Mouse (Mus musculus): ENCODE results near the gene Gm20388. TPM values are rescaled to one million over a fixed set of nuclear protein-coding genes. Genes with fewer than 3 reads are reported as not detected.
A peak's percentile ranks its signal among the peaks of the same experiment; 100 is the strongest.

The Gm20388 gene
- polyA plus RNA-seq, 1 experiment from 2014 or later = not detected

GRCm38 (mm10) chr8:120039313-120039919, 128.8 kb downstream of the Gm20388 start:
- H3K4me3 ChIP-seq = no peak overlapping the region
- WGBS = 89% methylated on average over 11 of the region's 11 CpGs
- no peaks in the 10 kb centered on the region for H3K4me1 ChIP-seq
- no peaks in the 10 kb centered on the region for H3K9me3 ChIP-seq
- no peak overlapping the region for H3K27ac ChIP-seq (replicated peaks)
- ATAC-seq (replicated peaks) = no peak
- H3K36me3 ChIP-seq = no peaks in the 10 kb centered on the region
- no peak overlapping the region for H3K9ac ChIP-seq (replicated peaks)
- no peak overlapping the region for H3K4me2 ChIP-seq (replicated peaks)
- no peaks in the 10 kb centered on the region for H3K27me3 ChIP-seq

- no peak for ATAC-seq (replicated peaks)
- no peaks in the 10 kb centered on the region for H3K27me3 ChIP-seq
- 72% methylated on average over 1 of the region's 1 CpGs for WGBS
Measured at GRCm38 (mm10) chr8:120040861-120041260, 130.2 kb downstream of the Gm20388 start.

DNA sequence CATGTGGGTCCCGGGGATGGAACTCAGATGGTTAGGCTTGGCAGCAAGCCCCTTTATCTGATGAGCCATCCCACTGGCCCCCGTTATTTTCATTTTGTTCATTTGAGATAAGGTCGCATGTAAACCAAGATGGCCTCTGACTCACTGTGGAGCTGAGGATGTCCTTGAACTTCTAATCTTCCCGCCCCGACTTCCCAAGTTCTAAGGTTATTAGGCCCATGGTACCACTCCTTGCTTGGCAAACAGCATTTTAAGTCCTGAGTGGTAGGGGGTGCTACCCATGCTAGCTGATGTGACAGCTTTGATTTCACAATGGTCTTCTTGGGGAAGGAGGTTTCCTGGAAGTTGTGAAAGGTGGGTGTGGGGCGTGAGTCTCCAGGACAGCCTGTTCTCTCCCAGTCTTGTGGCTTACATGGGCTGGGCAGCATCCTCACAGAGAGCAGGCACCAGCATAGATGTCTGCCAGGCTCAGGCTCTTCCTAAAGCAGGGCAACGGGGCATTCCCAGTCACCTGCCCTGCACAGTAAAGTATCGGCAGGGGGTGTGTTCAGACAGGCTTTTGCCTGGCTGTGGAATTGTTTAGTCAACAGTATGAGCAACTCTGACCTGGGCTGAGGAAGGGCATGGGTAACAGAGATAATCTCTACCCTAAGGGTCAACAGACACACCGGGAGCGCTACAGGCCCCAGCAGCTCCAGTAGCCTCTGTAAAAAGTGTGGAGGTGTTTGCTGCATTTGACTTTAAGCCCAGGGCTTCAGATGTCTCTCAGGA, 132.1 kb downstream of the Gm20388 start:
- H3K4me2 ChIP-seq (replicated peaks) = no peak overlapping the region
- H3K27ac ChIP-seq (replicated peaks) = no peak overlapping the region
- H3K4me1 ChIP-seq = peaks cover 12% of the 10 kb centered on the region
- no peaks in the 10 kb centered on the region for H3K9me3 ChIP-seq
- 79% methylated on average over 10 of the region's 10 CpGs for WGBS
- no peaks in the 10 kb centered on the region for H3K27me3 ChIP-seq
- H3K36me3 ChIP-seq = no peaks in the 10 kb centered on the region
- H3K4me3 ChIP-seq = no peak overlapping the region
- no peak for ATAC-seq (replicated peaks)
- no peak overlapping the region for H3K9ac ChIP-seq (replicated peaks)

More at GRCm38 (mm10) chr8:120040861-120041260, 130.2 kb downstream of the Gm20388 start:
- Histone ChIP-seq H3K9me3 (no peaks in the 10 kb centered on the region), H3K4me1 (peaks cover under 1% of the 10 kb centered on the region), H3K27ac (replicated peaks) (no peak overlapping the region), H3K9ac (replicated peaks) (no peak overlapping the region), H3K4me3 (no peak overlapping the region), H3K36me3 (no peaks in the 10 kb centered on the region), H3K4me2 (replicated peaks) (no peak overlapping the region)

GRCm38 (mm10) chr8:120044907-120045306, 134.3 kb downstream of the Gm20388 start:
- no peaks in the 10 kb centered on the region for H3K9me3 ChIP-seq
- 89% methylated on average over 8 of the region's 8 CpGs for WGBS
- H3K4me2 ChIP-seq (replicated peaks) = no peak overlapping the region
- no peak overlapping the region for H3K9ac ChIP-seq (replicated peaks)
- peaks cover 12% of the 10 kb centered on the region for H3K4me1 ChIP-seq
- H3K36me3 ChIP-seq = no peaks in the 10 kb centered on the region
- H3K27ac ChIP-seq (replicated peaks) = peak overlapping the region; percentile 4; the same call in 1 of the 2 replicates
- no peak for ATAC-seq (replicated peaks)
- H3K27me3 ChIP-seq = no peaks in the 10 kb centered on the region
- no peak overlapping the region for H3K4me3 ChIP-seq

DNA sequence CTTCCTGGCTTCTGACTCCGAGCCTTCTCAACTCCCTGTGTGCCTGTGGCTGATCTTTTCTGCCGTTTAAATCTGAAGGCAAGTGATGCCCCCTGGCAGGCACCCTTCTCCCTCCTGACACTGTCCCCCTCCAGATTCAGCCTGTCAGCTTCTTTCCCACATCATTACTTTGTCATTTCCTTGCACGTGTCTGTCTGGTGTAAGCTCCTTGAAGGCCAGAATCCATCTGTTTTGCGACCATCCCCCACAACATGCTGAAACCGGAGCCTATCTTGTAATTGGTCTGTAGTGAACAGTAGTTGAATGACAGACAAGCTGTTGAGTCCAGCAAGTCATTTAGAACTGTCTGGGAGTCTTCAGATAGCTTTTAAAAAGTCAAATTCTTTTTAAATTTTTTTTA, 134.8 kb downstream of the Gm20388 start:
- H3K4me3 ChIP-seq = no peak overlapping the region
- WGBS = 57% methylated on average over 5 of the region's 5 CpGs
- H3K9me3 ChIP-seq = no peaks in the 10 kb centered on the region
- no peak for ATAC-seq (replicated peaks)
- H3K27ac ChIP-seq (replicated peaks) = peak overlapping the region; percentile 4; the same call in 1 of the 2 replicates
- no peak overlapping the region for H3K9ac ChIP-seq (replicated peaks)
- no peaks in the 10 kb centered on the region for H3K36me3 ChIP-seq
- peaks cover 12% of the 10 kb centered on the region for H3K4me1 ChIP-seq
- H3K4me2 ChIP-seq (replicated peaks) = no peak overlapping the region
- no peaks in the 10 kb centered on the region for H3K27me3 ChIP-seq

DNA sequence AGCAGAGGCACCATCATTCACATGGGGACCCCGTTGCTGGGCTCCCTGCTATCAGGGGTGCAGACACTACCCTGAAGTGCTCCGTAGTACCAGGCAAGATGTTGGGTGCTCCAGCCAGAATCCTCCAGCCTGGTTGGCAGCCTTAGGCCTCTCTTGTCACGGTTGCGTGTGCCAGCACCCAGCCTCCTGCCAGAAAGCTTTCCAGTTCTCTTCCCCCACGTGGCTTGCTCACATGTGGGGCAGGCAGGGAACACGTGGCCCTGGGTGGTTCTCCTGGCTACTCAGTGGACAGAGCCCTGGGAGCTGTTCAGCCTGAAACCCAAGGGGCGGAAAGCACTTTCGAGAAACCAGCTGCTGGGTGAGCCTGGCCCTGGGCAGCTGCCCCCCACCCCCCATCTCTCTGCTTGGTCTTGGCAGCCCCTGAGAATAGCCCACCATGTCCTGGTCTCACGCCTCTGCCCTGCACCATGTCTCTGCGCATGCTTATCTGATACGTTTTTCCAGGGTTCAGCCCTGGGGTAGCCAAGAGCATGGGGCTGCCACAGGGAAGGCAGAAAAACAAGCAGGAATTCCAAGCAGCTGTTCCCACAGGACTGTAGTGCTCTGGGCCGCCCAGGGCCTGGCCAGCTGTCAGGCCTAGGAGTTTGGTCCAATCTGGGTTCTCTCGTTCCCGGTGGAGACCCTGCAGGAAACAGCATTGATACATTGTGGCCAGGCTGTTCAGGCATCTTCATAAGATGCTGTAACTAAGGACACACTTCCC, 135.8 kb downstream of the Gm20388 start:
- no peaks in the 10 kb centered on the region for H3K9me3 ChIP-seq
- H3K27me3 ChIP-seq = no peaks in the 10 kb centered on the region
- H3K36me3 ChIP-seq = no peaks in the 10 kb centered on the region
- H3K27ac ChIP-seq (replicated peaks) = peak overlapping the region; percentile 59
- H3K4me2 ChIP-seq (replicated peaks) = no peak overlapping the region
- no peak overlapping the region for H3K4me3 ChIP-seq
- WGBS = 61% methylated on average over 14 of the region's 14 CpGs
- H3K9ac ChIP-seq (replicated peaks) = no peak overlapping the region
- H3K4me1 ChIP-seq = peaks cover 12% of the 10 kb centered on the region
- peak; percentile 70; the same call in 1 of the 2 replicates for ATAC-seq (replicated peaks)

- H3K36me3 ChIP-seq = no peaks in the 10 kb centered on the region
- no peak overlapping the region for H3K9ac ChIP-seq (replicated peaks)
- WGBS = 91% methylated on average over 13 of the region's 13 CpGs
- no peak overlapping the region for H3K4me3 ChIP-seq
- H3K4me1 ChIP-seq = peaks cover 12% of the 10 kb centered on the region
- H3K4me2 ChIP-seq (replicated peaks) = no peak overlapping the region
- H3K27me3 ChIP-seq = no peaks in the 10 kb centered on the region
- H3K27ac ChIP-seq (replicated peaks) = no peak overlapping the region
- H3K9me3 ChIP-seq = no peaks in the 10 kb centered on the region
- ATAC-seq (replicated peaks) = no peak
Measured at GRCm38 (mm10) chr8:120049949-120050348, 139.3 kb downstream of the Gm20388 start.

DNA sequence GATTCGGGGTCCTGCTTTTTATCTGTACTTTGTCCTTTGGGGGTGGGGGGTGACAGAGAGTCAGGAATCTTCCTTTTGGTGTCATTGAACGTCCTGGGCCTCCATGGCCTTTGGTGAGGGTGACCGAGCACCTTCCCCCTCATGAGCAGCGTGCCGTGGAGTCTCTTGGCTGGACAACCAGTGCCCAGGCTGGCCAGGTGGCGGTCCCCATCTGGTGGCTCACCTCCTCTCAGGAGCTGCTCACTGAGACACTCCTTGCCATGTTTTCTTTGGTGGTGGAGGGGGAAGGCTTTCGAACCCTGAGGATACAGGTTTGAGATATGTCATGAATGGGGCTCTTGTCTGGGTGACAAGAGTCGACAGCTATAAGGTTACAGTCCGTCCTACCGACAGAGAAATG, 139.7 kb downstream of the Gm20388 start:
- H3K4me1 ChIP-seq = peaks cover 12% of the 10 kb centered on the region
- 88% methylated on average over 10 of the region's 10 CpGs for WGBS
- H3K36me3 ChIP-seq = no peaks in the 10 kb centered on the region
- ATAC-seq (replicated peaks) = no peak
- no peak overlapping the region for H3K9ac ChIP-seq (replicated peaks)
- no peaks in the 10 kb centered on the region for H3K9me3 ChIP-seq
- no peak overlapping the region for H3K4me3 ChIP-seq
- H3K4me2 ChIP-seq (replicated peaks) = no peak overlapping the region
- no peaks in the 10 kb centered on the region for H3K27me3 ChIP-seq
- H3K27ac ChIP-seq (replicated peaks) = no peak overlapping the region

DNA sequence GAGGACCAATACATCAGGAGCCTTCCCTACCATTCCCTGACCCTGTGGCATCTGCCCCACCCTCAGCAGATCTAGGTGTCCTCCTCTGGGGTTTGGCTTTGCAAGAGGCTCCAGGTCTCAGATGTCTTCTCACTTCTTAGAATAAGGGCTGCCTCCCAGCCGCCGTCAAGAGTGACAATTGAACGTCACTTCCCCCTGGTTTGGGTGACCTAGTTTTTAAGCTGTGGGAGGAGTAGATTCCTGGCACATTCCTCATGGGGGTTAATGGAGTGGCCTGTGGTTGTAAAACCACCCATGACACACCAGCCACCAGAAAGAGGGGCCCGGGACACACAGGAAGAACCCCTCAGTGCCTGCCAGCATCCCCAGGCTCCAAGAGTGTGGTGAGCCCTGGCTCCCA, 140.4 kb downstream of the Gm20388 start:
- 84% methylated on average over 4 of the region's 4 CpGs for WGBS
- Histone ChIP-seq H3K36me3 (no peaks in the 10 kb centered on the region), H3K4me3 (no peak overlapping the region), H3K4me2 (replicated peaks) (no peak overlapping the region), H3K27me3 (no peaks in the 10 kb centered on the region), H3K9ac (replicated peaks) (no peak overlapping the region), H3K9me3 (no peaks in the 10 kb centered on the region), H3K27ac (replicated peaks) (no peak overlapping the region), H3K4me1 (peaks cover 9% of the 10 kb centered on the region)
- no peak for ATAC-seq (replicated peaks)

- Histone ChIP-seq H3K4me2 (replicated peaks) (no peak overlapping the region), H3K27me3 (no peaks in the 10 kb centered on the region), H3K9ac (replicated peaks) (no peak overlapping the region), H3K4me3 (no peak overlapping the region), H3K4me1 (peaks cover under 1% of the 10 kb centered on the region; the same call in 1 of the 2 replicates), H3K9me3 (0 out of 2 replicates have a peak, but pooled peaks cover 4% of the 10 kb centered on the region), H3K36me3 (no peaks in the 10 kb centered on the region), H3K27ac (replicated peaks) (no peak overlapping the region)
- no peak for ATAC-seq (replicated peaks)
- WGBS = 89% methylated on average over 4 of the region's 4 CpGs
Measured at GRCm38 (mm10) chr8:120051908-120052307, 141.3 kb downstream of the Gm20388 start.

DNA sequence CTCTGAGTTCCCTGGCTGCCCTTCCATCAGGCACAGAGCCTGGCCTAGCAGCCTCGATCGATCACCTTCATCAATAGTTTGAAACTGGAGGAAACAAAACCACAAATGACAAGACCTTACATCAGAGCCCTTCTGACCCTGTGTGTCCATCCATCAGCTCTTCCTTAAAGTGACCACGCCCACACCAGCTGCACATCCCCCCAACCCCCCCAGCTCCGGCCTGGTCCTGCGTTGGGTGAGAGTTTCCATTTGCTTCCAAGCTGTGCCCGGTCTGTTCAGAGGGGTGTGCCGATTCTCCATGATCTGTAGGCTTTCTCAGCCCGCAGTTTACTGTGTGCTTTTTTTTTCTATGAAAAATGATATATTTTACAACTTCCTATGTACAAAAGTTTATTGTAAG, 141.7 kb downstream of the Gm20388 start:
- H3K4me3 ChIP-seq = no peak overlapping the region
- no peaks in the 10 kb centered on the region for H3K36me3 ChIP-seq
- H3K4me1 ChIP-seq = no peaks in the 10 kb centered on the region
- no peak overlapping the region for H3K27ac ChIP-seq (replicated peaks)
- H3K4me2 ChIP-seq (replicated peaks) = no peak overlapping the region
- no peaks in the 10 kb centered on the region for H3K27me3 ChIP-seq
- WGBS = 87% methylated on average over 8 of the region's 8 CpGs
- ATAC-seq (replicated peaks) = no peak
- 0 out of 2 replicates have a peak, but pooled peaks cover 4% of the 10 kb centered on the region for H3K9me3 ChIP-seq
- no peak overlapping the region for H3K9ac ChIP-seq (replicated peaks)

DNA sequence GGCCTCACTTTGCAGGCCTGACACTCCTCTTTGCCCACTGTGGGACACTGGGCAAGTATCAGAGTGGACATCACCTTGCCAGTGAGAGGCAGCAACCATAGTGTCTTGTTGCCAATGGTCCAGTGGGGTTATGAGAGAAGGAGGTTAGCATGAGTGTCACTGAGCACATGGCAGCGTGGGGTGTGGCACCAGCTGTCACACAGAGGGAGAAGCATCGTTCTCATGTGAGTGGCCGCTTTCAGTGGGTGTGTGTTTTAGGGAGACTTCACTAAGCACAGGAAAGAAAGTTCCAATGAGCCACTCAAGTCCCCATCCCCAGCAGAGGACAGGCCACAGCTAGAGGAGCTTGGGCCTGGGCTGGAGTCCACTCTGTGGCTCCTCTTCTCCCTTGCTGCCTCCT, 144.2 kb downstream of the Gm20388 start:
- 85% methylated on average over 3 of the region's 3 CpGs for WGBS
- Histone ChIP-seq H3K9me3 (0 out of 2 replicates have a peak, but pooled peaks cover 4% of the 10 kb centered on the region), H3K27ac (replicated peaks) (no peak overlapping the region), H3K4me1 (no peaks in the 10 kb centered on the region), H3K27me3 (no peaks in the 10 kb centered on the region), H3K4me3 (no peak overlapping the region), H3K36me3 (no peaks in the 10 kb centered on the region), H3K4me2 (replicated peaks) (no peak overlapping the region), H3K9ac (replicated peaks) (no peak overlapping the region)
- no peak for ATAC-seq (replicated peaks)

All from forebrain, embryonic 15.5 days (tissue).